Mouse (Mus musculus) neural tube, embryonic 11.5 days (tissue): ENCODE results near the gene Dpp3. TPM values are rescaled to one million over a fixed set of nuclear protein-coding genes. Genes with fewer than 3 reads are reported as not detected.
"Not testable (repeated sequence)": the region's sequence is repeated elsewhere in the genome, so short reads cannot be mapped to it uniquely, and the experiment has no call there.

Experiments used
- ATAC-seq: fragments of 200-750 bp; cut with Nextera tagmentation; 2 replicates; pipeline ENCODE4 v1.8.0; 2017; ENCODE audit warnings: moderate number of reproducible peaks, mild to moderate bottlenecking, moderate TSS enrichment, moderate library complexity; ENCODE audit not compliant: insufficient read depth, low FRiP score, low TSS enrichment
- DNase-seq: peaks from one replicate; pipeline ENCODE4 v3.0.0-alpha.2; 2015; ENCODE audit warnings: low spot score
- H3K27ac ChIP-seq: fragments of 300-500 bp; sonication (generic); 2 replicates; pipeline ENCODE4 v1.5.1; 2014; ENCODE audit warnings: low read depth, mild to moderate bottlenecking, low read length
- H3K27me3 ChIP-seq: fragments of 300-500 bp; sonication (generic); 2 replicates; pipeline ENCODE4 v1.6.1; 2014; ENCODE audit warnings: mild to moderate bottlenecking, low read length, mixed read lengths; ENCODE audit not compliant: control insufficient read depth, insufficient read depth
- H3K36me3 ChIP-seq: fragments of 300-500 bp; sonication (generic); 2 replicates; pipeline ENCODE4 v1.6.1; 2014; ENCODE audit warnings: mild to moderate bottlenecking, low read length, moderate library complexity, mixed read lengths; ENCODE audit not compliant: control insufficient read depth, insufficient read depth
- H3K4me1 ChIP-seq: fragments of 300-500 bp; sonication (generic); 2 replicates; pipeline ENCODE4 v1.6.1; 2014; ENCODE audit warnings: low read length, mixed read lengths; ENCODE audit not compliant: control insufficient read depth, insufficient read depth
- H3K4me2 ChIP-seq: fragments of 300-500 bp; sonication (generic); 2 replicates; pipeline ENCODE4 v1.6.1; 2014; ENCODE audit warnings: low read depth, mild to moderate bottlenecking, moderate library complexity
- H3K4me3 ChIP-seq: fragments of 300-500 bp; sonication (generic); 2 replicates; pipeline ENCODE4 v1.5.1; 2014; ENCODE audit warnings: low read depth, low read length
- H3K9ac ChIP-seq: fragments of 300-500 bp; sonication (generic); 2 replicates; pipeline ENCODE4 v1.6.1; 2014; ENCODE audit warnings: mild to moderate bottlenecking, low read length
- H3K9me3 ChIP-seq: fragments of 300-500 bp; sonication (generic); 2 replicates; pipeline ENCODE4 v1.6.1; 2016; ENCODE audit warnings: low read length; ENCODE audit not compliant: control insufficient read depth
- WGBS: fragments of 180-500 bp; shearing (Covaris S2); extraction: QIAGEN DNeasy Blood & Tissue Kit; methylation state at CpG from one replicate; pipeline ENCODE4 v1.1.7; 2014; 5-methylcytosine and 5-hydroxymethylcytosine counted together
- polyA plus RNA-seq: library from polyadenylated mRNA; unstranded; fragments of >200 nt; fragmentation: Nextera tagmentation; extraction: Ambion mirVana; gene quantifications from 2 replicates; pipeline ENCODE4 v1.2.1, GENCODE M21; 2014

Dpp3 gene
- polyA plus RNA-seq, result 164 and 171 TPM in 2 replicates

DNA sequence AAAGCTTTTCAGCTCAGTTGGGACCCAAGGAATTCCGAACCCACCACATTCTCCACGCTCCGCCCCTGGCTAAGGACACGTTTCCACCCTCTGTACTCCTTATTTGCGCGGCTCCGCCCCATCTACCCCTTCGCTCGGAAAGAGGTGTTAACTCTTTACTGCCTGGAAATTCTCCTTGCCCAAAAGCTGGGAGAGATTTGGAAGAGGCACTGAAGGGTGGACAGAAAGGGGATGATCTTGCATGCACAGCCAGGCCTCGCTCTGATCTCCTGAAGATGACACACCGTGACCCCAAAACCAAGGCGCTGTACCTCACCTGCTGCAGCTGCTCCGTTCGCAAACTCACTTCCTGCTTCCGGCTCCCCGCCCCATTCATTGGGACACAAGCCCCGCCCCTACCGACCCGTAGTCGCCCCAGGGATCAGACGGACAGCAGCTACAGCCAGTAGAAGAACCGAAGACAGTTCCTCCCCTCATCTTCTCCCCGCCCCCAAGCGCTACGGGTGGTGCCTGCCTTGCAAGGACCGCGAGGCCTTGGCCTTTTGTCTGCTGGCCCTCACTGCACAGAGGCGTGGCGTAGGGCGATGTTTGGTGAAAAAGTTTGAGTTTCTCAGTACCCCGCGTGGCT lies at the start of gene Dpp3:
Gene Dpp3 (minus strand): TSS at position 384 of the 628 bp plus-strand sequence.
- 0% methylated on average over 32 of the region's 32 CpGs for WGBS
- no peaks in the 10 kb centered on the region for H3K9me3 ChIP-seq
- peak within 1 kb of the TSS; percentile 64 for H3K4me2 ChIP-seq
- H3K4me3 ChIP-seq, result peak within 1 kb of the TSS; percentile 50
- peaks cover 4% of the 10 kb centered on the region; the same call in 1 of the 2 replicates for H3K36me3 ChIP-seq
- no peaks in the 10 kb centered on the region for H3K27me3 ChIP-seq
- H3K4me1 ChIP-seq, result peaks cover 10% of the 10 kb centered on the region
- ATAC-seq, result peak; percentile 98
- H3K27ac ChIP-seq, result peak within 1 kb of the TSS; percentile 58
- peak within 1 kb of the TSS; percentile 57 for H3K9ac ChIP-seq
- peak; percentile 98 for DNase-seq

DNA sequence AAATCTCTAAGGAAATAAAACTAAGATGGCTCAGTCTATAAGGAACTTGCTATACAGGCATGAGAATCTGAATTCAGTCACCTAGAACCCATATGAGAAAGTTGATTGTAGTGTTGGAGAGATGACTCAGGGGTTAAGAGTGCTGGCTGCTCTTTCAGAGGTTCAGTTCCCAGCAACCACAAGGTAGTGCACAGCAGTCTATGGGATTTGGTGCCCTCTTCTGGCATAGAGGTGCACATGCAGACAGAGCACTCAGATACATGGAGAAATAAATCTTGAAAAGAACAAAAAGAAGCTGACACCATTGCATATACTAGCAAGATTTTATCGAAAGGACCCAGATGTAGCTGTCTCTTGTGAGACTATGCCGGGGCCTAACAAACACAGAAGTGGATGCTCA lies 40.1 kb upstream of the Dpp3 start:
- no peaks in the 10 kb centered on the region for H3K4me1 ChIP-seq
- H3K27ac ChIP-seq, result no peak overlapping the region
- no peak for ATAC-seq
- no peak overlapping the region for H3K9ac ChIP-seq
- H3K9me3 ChIP-seq, result no peaks in the 10 kb centered on the region
- no peaks in the 10 kb centered on the region for H3K27me3 ChIP-seq
- H3K4me3 ChIP-seq, result no peak overlapping the region
- H3K4me2 ChIP-seq, result no peak overlapping the region
- H3K36me3 ChIP-seq, result peaks cover 8% of the 10 kb centered on the region; the same call in 1 of the 2 replicates
- DNase-seq, result no peak
- WGBS, result 93% methylated on average over 2 of the region's 2 CpGs

GRCm38 (mm10) chr19:4961928-4962601 lies 34.0 kb upstream of the Dpp3 start, which contains the start of gene Mrpl11:
TSS of gene Mrpl11 (plus strand) at chr19:4962147.
- H3K36me3 ChIP-seq, result peaks cover 8% of the 10 kb centered on the region; the same call in 1 of the 2 replicates
- ATAC-seq (peak; percentile 94), DNase-seq (peak; percentile 91)
- H3K27me3 ChIP-seq, result no peaks in the 10 kb centered on the region
- H3K27ac ChIP-seq, result peak within 1 kb of the TSS; percentile 69; the same call in 1 of the 2 replicates
- H3K9ac ChIP-seq, result peak within 1 kb of the TSS; percentile 84
- H3K4me3 ChIP-seq, result peak within 1 kb of the TSS; percentile 73
- H3K4me2 ChIP-seq, result peak within 1 kb of the TSS; percentile 48
- no peaks in the 10 kb centered on the region for H3K9me3 ChIP-seq
- peaks cover 4% of the 10 kb centered on the region; the same call in 1 of the 2 replicates for H3K4me1 ChIP-seq
- WGBS, result under 1% methylated on average over 34 of the region's 34 CpGs

- WGBS, result 90% methylated on average over 9 of the region's 9 CpGs
- not testable (repeated sequence) for H3K27me3 ChIP-seq, H3K27ac ChIP-seq, H3K4me1 ChIP-seq, H3K36me3 ChIP-seq, H3K9ac ChIP-seq, H3K4me2 ChIP-seq, H3K9me3 ChIP-seq, H3K4me3 ChIP-seq, DNase-seq, ATAC-seq
Observed at GRCm38 (mm10) chr19:4948641-4949040, 20.6 kb upstream of the Dpp3 start.

GRCm38 (mm10) chr19:4945540-4945939 lies 17.5 kb upstream of the Dpp3 start:
- 44% methylated on average over 6 of the region's 6 CpGs for WGBS
- H3K4me3 ChIP-seq, result no peak overlapping the region
- H3K4me1 ChIP-seq, result peaks cover 4% of the 10 kb centered on the region
- no peaks in the 10 kb centered on the region for H3K36me3 ChIP-seq
- no peak for DNase-seq
- no peak overlapping the region for H3K4me2 ChIP-seq
- H3K27me3 ChIP-seq, result no peaks in the 10 kb centered on the region
- ATAC-seq, result no peak
- H3K9ac ChIP-seq, result no peak overlapping the region
- no peak overlapping the region for H3K27ac ChIP-seq
- no peaks in the 10 kb centered on the region for H3K9me3 ChIP-seq

DNA sequence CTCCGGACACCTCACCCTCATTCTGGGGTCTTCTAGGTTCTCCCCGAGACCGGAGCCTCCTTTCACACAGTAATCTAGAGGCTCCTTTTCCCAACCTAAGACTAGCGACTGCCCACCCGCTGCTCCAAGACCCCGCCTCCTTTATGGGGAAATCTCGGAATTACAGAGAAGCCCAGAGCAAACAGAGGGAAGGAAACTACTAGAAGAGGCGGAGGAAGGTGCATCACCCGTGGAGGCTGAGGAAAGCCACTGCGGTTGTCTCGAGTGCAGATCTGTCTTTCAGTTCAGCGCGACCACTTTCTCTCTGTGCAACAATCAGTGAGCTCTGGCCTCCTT lies 15.1 kb upstream of the Dpp3 start:
- peak overlapping the region; percentile 64 for H3K9ac ChIP-seq
- DNase-seq, result no peak
- no peaks in the 10 kb centered on the region for H3K27me3 ChIP-seq
- no peaks in the 10 kb centered on the region for H3K36me3 ChIP-seq
- peaks cover 4% of the 10 kb centered on the region for H3K4me1 ChIP-seq
- peak overlapping the region; percentile 66 for H3K4me3 ChIP-seq
- peak overlapping the region; percentile 99 for H3K4me2 ChIP-seq
- H3K9me3 ChIP-seq, result no peaks in the 10 kb centered on the region
- H3K27ac ChIP-seq, result no peak overlapping the region
- 10% methylated on average over 13 of the region's 13 CpGs for WGBS
- ATAC-seq, result no peak

- Histone ChIP-seq H3K9ac (peak within 1 kb of the TSS; percentile 64), H3K27me3 (no peaks in the 10 kb centered on the region), H3K36me3 (no peaks in the 10 kb centered on the region), H3K4me1 (peaks cover 4% of the 10 kb centered on the region), H3K4me3 (peak within 1 kb of the TSS; percentile 66), H3K27ac (no peak within 1 kb of the TSS), H3K9me3 (no peaks in the 10 kb centered on the region), H3K4me2 (peak within 1 kb of the TSS; percentile 99)
- under 1% methylated on average over 50 of the region's 55 CpGs for WGBS
- ATAC-seq (peak; percentile 88), DNase-seq (peak; percentile 88)
Observed at GRCm38 (mm10) chr19:4942551-4943252, 14.6 kb upstream of the Dpp3 start, which contains the start of gene Peli3. TSS of gene Peli3 (minus strand) at chr19:4943127.

DNA sequence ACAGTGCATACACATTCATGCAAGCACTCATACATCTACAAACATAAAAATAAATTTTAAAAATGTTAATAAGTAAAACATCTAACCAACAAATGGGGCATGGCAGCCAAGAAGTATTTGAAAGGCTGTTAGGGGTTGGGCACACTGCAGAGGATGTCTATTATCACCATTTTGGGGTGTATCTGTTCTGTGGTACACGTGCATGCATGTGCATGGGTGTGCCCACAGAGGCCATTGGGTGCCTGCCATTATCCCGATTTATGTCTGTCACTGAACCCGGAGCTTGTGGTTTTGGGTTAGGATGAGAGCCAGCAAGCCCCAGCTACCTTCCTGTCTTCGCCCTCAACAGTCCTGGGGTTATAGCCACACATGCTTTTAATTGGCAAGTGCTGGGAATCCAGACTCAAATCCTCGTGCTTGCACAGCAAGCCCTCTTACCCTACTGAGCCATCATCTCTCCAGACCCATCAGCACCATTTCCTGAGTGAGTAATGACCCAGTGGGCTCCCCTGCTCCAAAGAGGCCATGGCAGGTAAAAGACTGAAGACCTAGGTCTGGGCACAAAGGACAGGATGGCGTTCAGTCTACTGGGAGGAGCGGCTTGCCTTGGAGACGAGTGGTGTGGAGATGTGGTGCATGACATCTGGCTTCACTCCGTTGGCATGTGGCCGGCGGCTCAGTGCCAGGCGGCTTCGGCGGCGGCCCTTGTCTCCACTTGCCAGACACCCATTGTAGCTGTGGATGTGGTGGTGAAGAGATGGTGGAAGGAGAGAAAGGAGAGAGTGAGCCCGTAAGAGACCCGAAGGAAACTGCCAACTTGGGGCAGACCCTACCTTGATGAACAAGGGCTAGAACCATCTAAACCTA lies 9.6 kb upstream of the Dpp3 start:
- DNase-seq (no peak), ATAC-seq (no peak)
- Histone ChIP-seq H3K4me1 (peaks cover 4% of the 10 kb centered on the region), H3K9me3 (no peaks in the 10 kb centered on the region), H3K9ac (no peak overlapping the region), H3K27ac (no peak overlapping the region), H3K27me3 (no peaks in the 10 kb centered on the region), H3K4me2 (no peak overlapping the region), H3K36me3 (no peaks in the 10 kb centered on the region), H3K4me3 (no peak overlapping the region)
- WGBS, result 90% methylated on average over 17 of the region's 17 CpGs
